Mouse (Mus musculus): ENCODE results near the gene A4galt. TPM values are rescaled to one million over a fixed set of nuclear protein-coding genes. Genes with fewer than 3 reads are reported as not detected.

A4galt gene
- under 1 TPM in 1 of 2 experiments, not detected in 1; 0.44 TPM for total RNA-seq (2023)

GRCm38 (mm10) chr15:83251176-83252004 is at the start of gene A4galt:
Gene A4galt (minus strand): TSS chr15:83251774.

Other genes starting within 250 kb of the A4galt start
- 1 to 10 TPM; 6.1 to 8.3 TPM for gene Nfam1, start 218.5 kb downstream of the A4galt start, total RNA-seq (2023)
- 10 to 100 TPM; 19.0 to 30.2 TPM for gene Serhl, start 162.3 kb downstream of the A4galt start, total RNA-seq (2023)
- gene Rrp7a, start 129.0 kb downstream of the A4galt start, total RNA-seq (2023) = 100 to 1,000 TPM; 109 to 110 TPM
- gene Poldip3, start 102.4 kb downstream of the A4galt start, total RNA-seq (2023) = 100 to 1,000 TPM; 187 to 222 TPM
- 10 to 100 TPM; 38.2 to 46.2 TPM for gene Cyb5r3, start 79.2 kb downstream of the A4galt start, total RNA-seq (2023)
- gene Arfgap3, start 98.5 kb upstream of the A4galt start, total RNA-seq (2023) = 1 to 10 TPM; 6.6 to 7.7 TPM
- 10 to 100 TPM; 28.9 to 37.0 TPM for gene Pacsin2, start 212.8 kb upstream of the A4galt start, total RNA-seq (2023)